Mouse (Mus musculus) gastrocnemius, postnatal 14 days (tissue): ENCODE data around the gene Slc30a1. TPM values are rescaled to one million over a fixed set of nuclear protein-coding genes. Genes with fewer than 3 reads are reported as not detected.
A peak's percentile ranks its signal among the peaks of the same experiment; 100 is the strongest.

Experiments used
- DNase-seq: peaks from one replicate; pipeline ENCODE4 v3.0.0; 2021; ENCODE audit warnings: mixed read lengths
- intact Hi-C: fragments of 180-260 bp; cut with DNase I; formaldehyde crosslinking; loops from one replicate; pipeline ENCODE4 v1.15.1; 2025; ENCODE audit warnings: low total_unique reads
- long read RNA-seq, 2 experiments: library from polyadenylated mRNA; stranded (forward); transcript quantifications; one replicate each; pipeline ENCODE4 v2.0.0; 2021
- total RNA-seq, 2 experiments: library from RNA; stranded (reverse); gene quantifications; 2 replicates each; pipeline ENCODE4 v1.2.3; 2021

Slc30a1 gene
- 1 to 10 TPM; 8.0 to 8.1 TPM for total RNA-seq
- long read RNA-seq, experiment 1, full-length matches to known transcripts, result 7 of 8 reads
- long read RNA-seq, experiment 1, partial matches to known transcripts, result 0 of 8 reads
- long read RNA-seq, experiment 1, other reads (novel, unspliced or antisense), result 1 of 8 reads
- long read RNA-seq, experiment 2, full-length matches to known transcripts, result 6 of 7 reads
- long read RNA-seq, experiment 2, partial matches to known transcripts, result 0 of 7 reads
- long read RNA-seq, experiment 2, other reads (novel, unspliced or antisense), result 1 of 7 reads

- DNase-seq, result peak; percentile 99
- intact Hi-C loops, result loop anchor here (5.0 kb wide), 1 partner anchor 70 kb away; no protein-coding TSS in a partner anchor
Observed at GRCm38 (mm10) chr1:191906571-191907430, at the start of gene Slc30a1. Gene Slc30a1, plus strand, starts transcription at chr1:191906767.

GRCm38 (mm10) chr1:191856886-191857651 lies 49.5 kb upstream of the Slc30a1 start:
- intact Hi-C loops, result no loop called here
- no peak for DNase-seq

GRCm38 (mm10) chr1:191858136-191858535 lies 48.4 kb upstream of the Slc30a1 start:
- DNase-seq, result no peak
- intact Hi-C loops, result no loop called here

GRCm38 (mm10) chr1:191859847-191860246 lies 46.7 kb upstream of the Slc30a1 start:
- intact Hi-C loops, result no loop called here
- no peak for DNase-seq

- intact Hi-C loops, result no loop called here
- no peak for DNase-seq
Observed at GRCm38 (mm10) chr1:191861247-191861646, 45.3 kb upstream of the Slc30a1 start.

GRCm38 (mm10) chr1:191863833-191864550 lies 42.6 kb upstream of the Slc30a1 start:
- DNase-seq, result no peak
- intact Hi-C loops, result no loop called here

- no peak for DNase-seq
- intact Hi-C loops, result no loop called here
Observed at GRCm38 (mm10) chr1:191864551-191865027, 42.0 kb upstream of the Slc30a1 start.

GRCm38 (mm10) chr1:191872076-191872710 lies 34.4 kb upstream of the Slc30a1 start:
- no peak for DNase-seq
- intact Hi-C loops, result no loop called here

- intact Hi-C loops, result no loop called here
- DNase-seq, result no peak
Observed at GRCm38 (mm10) chr1:191875006-191875405, 31.6 kb upstream of the Slc30a1 start.

GRCm38 (mm10) chr1:191875683-191876305 lies 30.8 kb upstream of the Slc30a1 start:
- DNase-seq, result no peak
- intact Hi-C loops, result no loop called here

GRCm38 (mm10) chr1:191877681-191878080 lies 28.9 kb upstream of the Slc30a1 start:
- intact Hi-C loops, result no loop called here
- DNase-seq, result no peak

GRCm38 (mm10) chr1:191878518-191878921 lies 28.0 kb upstream of the Slc30a1 start:
- intact Hi-C loops, result no loop called here
- no peak for DNase-seq

GRCm38 (mm10) chr1:191880247-191880646 lies 26.3 kb upstream of the Slc30a1 start:
- intact Hi-C loops, result no loop called here
- DNase-seq, result no peak

GRCm38 (mm10) chr1:191880921-191881609 lies 25.5 kb upstream of the Slc30a1 start:
- intact Hi-C loops, result no loop called here
- no peak for DNase-seq

- intact Hi-C loops, result no loop called here
- no peak for DNase-seq
Observed at GRCm38 (mm10) chr1:191881663-191882062, 24.9 kb upstream of the Slc30a1 start.

- no peak for DNase-seq
- intact Hi-C loops, result no loop called here
Observed at GRCm38 (mm10) chr1:191882474-191883206, 23.9 kb upstream of the Slc30a1 start.

- DNase-seq, result no peak
Observed at GRCm38 (mm10) chr1:191883654-191884053, 22.9 kb upstream of the Slc30a1 start.

More at GRCm38 (mm10) chr1:191883654-191884053, 22.9 kb upstream of the Slc30a1 start:
- intact Hi-C loops, result no loop called here
